Mouse (Mus musculus): ENCODE data around the gene Cacul1. TPM values are rescaled to one million over a fixed set of nuclear protein-coding genes. Genes with fewer than 3 reads are reported as not detected.
"Not testable (repeated sequence)": the region's sequence is repeated elsewhere in the genome, so short reads cannot be mapped to it uniquely, and the experiment has no call there.

Gene Cacul1
- polyA plus RNA-seq (2014; fragmentation: Nextera tagmentation; extraction: Ambion mirVana) = 34.6 and 36.5 TPM in 2 replicates

DNA sequence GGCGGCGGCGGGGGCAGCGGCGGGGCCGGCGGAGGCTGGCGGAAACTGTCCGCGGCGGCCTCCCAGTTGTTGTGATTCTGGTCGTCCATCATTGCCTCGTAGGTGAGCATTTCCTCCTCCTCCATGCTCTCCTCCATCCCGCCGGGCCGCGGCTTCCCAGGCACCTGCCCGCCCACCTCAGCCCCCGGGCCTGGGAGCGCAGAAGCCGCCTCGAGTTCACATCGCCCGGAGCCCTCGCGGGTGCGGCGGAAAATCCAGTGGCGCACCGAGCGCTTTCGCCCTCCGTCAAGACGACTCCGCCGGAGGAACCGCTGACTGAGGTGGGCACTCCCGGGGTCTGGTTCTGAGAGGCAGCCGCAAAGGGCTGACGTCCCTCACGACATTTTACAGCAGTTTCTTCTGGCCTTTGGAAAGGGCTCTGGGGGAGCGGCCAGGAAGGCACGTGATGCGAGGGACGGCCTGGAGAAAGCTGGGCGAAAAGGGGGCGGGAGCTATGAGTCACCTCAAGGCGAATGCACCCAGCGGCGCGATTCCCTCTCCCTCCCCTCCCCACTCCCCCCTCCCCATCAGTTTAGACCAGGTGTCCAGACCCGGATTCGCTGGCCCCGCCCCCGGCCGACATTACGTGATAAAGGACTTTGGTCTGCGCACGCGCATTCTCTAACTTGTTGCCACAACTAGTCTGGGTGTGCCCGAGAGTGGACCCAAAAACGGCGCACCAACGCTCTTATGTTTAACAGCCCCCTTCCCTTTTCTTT is at the start of gene Cacul1:
TSS of gene Cacul1 (minus strand) at position 444 of the 758 bp plus-strand sequence.
- peak within 1 kb of the TSS; percentile 97 for H3K9ac ChIP-seq (ENCODE audit: low read length)
- WGBS = under 1% methylated on average over 53 of the region's 64 CpGs
- peak within 1 kb of the TSS; percentile 83 for H3K27ac ChIP-seq (ENCODE audit: low read depth, low read length)
- ATAC-seq (ENCODE audit: low FRiP score) (peak; percentile 97), DNase-seq (ENCODE audit: low spot score, missing footprints) (peak; percentile 99)
- H3K4me1 ChIP-seq (ENCODE audit: control insufficient read depth, insufficient read depth, low read length) = peaks cover 12% of the 10 kb centered on the region
- H3K36me3 ChIP-seq (ENCODE audit: control insufficient read depth, insufficient read depth, low read length) = no peaks in the 10 kb centered on the region; the same call in 1 of the 2 replicates
- H3K4me2 ChIP-seq = peak within 1 kb of the TSS; percentile 81
- H3K9me3 ChIP-seq (ENCODE audit: control insufficient read depth, low read length) = no peaks in the 10 kb centered on the region
- H3K27me3 ChIP-seq (ENCODE audit: control insufficient read depth, insufficient read depth, low read length) = no peaks in the 10 kb centered on the region
- H3K4me3 ChIP-seq (ENCODE audit: low read depth, low read length) = peak within 1 kb of the TSS; percentile 97

DNA sequence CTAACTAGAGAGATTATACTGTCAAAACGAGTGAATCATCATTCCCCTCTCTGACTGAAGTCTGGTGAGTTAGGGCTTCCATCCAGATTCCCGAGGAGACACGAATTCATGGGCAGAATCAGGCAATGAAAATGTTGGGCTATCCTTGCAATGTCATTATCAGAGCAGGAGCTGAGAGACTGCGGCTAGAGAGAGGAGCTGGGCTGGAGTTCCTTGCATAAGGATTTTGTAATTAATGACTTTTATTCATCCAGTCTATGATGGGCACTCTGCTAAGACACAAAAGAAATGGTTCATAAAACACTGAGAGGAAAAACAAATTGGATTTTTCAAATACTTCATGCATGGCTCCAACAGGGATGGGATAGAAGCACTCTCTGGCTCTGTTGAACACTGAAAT is 38.6 kb upstream of the Cacul1 start:
- H3K4me1 ChIP-seq (ENCODE audit: control insufficient read depth, insufficient read depth, low read length) = no peaks in the 10 kb centered on the region
- H3K27me3 ChIP-seq (ENCODE audit: control insufficient read depth, insufficient read depth, low read length) = no peaks in the 10 kb centered on the region
- H3K4me3 ChIP-seq (ENCODE audit: low read depth, low read length) = no peak overlapping the region
- no peak overlapping the region for H3K27ac ChIP-seq (ENCODE audit: low read depth, low read length)
- no peak for ATAC-seq (ENCODE audit: low FRiP score)
- no peak overlapping the region for H3K4me2 ChIP-seq
- DNase-seq (ENCODE audit: low spot score, missing footprints) = no peak
- no peaks in the 10 kb centered on the region for H3K36me3 ChIP-seq (ENCODE audit: control insufficient read depth, insufficient read depth, low read length)
- H3K9me3 ChIP-seq (ENCODE audit: control insufficient read depth, low read length) = no peaks in the 10 kb centered on the region; the same call in 1 of the 2 replicates
- H3K9ac ChIP-seq (ENCODE audit: low read length) = no peak overlapping the region
- 78% methylated on average over 4 of the region's 4 CpGs for WGBS

DNA sequence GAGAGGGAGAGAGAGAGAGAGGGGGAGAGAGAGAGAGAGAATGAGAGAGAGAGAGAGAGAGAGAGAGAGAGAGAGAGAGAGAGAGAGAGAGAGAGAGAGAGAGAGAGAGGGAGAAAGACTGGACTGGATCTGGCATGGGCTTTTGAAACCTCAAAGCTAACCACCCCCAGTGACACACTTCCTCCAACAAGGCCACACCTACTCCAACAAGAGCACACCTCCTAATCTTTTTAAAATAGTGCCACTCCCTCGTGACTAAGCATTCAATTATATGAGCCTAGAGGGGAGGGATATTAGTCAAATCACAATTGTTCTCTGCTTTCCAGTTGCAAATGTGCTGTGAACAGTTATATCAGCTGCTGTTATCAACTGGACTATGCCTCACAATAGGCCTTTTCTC is 36.2 kb upstream of the Cacul1 start:
- H3K4me3 ChIP-seq (ENCODE audit: low read depth, low read length) = no peak overlapping the region
- H3K4me2 ChIP-seq = no peak overlapping the region
- WGBS = 33% methylated on average over 1 of the region's 1 CpGs
- no peaks in the 10 kb centered on the region for H3K27me3 ChIP-seq (ENCODE audit: control insufficient read depth, insufficient read depth, low read length)
- no peaks in the 10 kb centered on the region for H3K4me1 ChIP-seq (ENCODE audit: control insufficient read depth, insufficient read depth, low read length)
- H3K27ac ChIP-seq (ENCODE audit: low read depth, low read length) = no peak overlapping the region
- ATAC-seq (ENCODE audit: low FRiP score) (no peak), DNase-seq (ENCODE audit: low spot score, missing footprints) (no peak)
- H3K9ac ChIP-seq (ENCODE audit: low read length) = no peak overlapping the region
- no peaks in the 10 kb centered on the region for H3K36me3 ChIP-seq (ENCODE audit: control insufficient read depth, insufficient read depth, low read length)
- H3K9me3 ChIP-seq (ENCODE audit: control insufficient read depth, low read length) = no peaks in the 10 kb centered on the region; the same call in 1 of the 2 replicates

DNA sequence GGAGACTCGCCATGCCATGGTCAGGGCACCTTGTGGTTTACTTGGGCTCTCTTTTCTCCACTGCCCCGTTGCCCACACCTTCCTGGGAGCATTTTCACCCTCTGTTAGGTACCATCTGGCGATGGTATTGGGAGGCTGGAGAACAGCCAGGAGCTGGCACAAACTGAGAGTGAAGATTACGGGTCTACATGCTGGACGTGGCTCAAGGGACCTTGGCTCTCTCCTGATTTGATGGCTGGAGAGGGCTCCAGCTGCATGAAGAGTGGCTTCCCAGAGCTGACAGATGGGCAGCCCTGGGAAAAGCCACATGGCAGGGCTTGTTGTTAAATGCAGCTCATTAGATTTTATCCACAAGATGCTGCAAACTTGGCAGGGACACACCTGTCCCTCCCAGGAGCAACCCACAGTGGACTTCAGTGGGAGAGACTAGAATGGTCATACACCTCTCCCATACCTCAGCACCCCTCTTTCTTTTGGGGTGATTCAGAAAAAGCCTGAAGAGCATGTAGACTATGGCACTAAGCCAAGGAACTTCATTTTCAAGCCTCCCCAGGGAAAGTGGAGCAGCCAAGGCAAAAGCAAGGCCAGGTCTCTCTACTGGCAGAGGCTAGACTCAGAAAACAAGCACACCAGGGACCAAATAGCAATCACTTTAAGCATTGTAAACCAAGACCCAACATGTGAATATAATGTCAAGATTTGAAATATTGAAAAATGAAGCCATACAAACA is 34.8 kb upstream of the Cacul1 start:
- Histone ChIP-seq H3K27me3 (ENCODE audit: control insufficient read depth, insufficient read depth, low read length) (no peaks in the 10 kb centered on the region), H3K27ac (ENCODE audit: low read depth, low read length) (no peak overlapping the region), H3K9me3 (ENCODE audit: control insufficient read depth, low read length) (no peaks in the 10 kb centered on the region; the same call in 1 of the 2 replicates), H3K4me2 (no peak overlapping the region), H3K36me3 (ENCODE audit: control insufficient read depth, insufficient read depth, low read length) (no peaks in the 10 kb centered on the region), H3K4me1 (ENCODE audit: control insufficient read depth, insufficient read depth, low read length) (0 out of 2 replicates have a peak, but pooled peaks cover 4% of the 10 kb centered on the region), H3K9ac (ENCODE audit: low read length) (no peak overlapping the region), H3K4me3 (ENCODE audit: low read depth, low read length) (no peak overlapping the region)
- ATAC-seq (ENCODE audit: low FRiP score) (no peak), DNase-seq (ENCODE audit: low spot score, missing footprints) (no peak)
- 80% methylated on average over 5 of the region's 5 CpGs for WGBS

DNA sequence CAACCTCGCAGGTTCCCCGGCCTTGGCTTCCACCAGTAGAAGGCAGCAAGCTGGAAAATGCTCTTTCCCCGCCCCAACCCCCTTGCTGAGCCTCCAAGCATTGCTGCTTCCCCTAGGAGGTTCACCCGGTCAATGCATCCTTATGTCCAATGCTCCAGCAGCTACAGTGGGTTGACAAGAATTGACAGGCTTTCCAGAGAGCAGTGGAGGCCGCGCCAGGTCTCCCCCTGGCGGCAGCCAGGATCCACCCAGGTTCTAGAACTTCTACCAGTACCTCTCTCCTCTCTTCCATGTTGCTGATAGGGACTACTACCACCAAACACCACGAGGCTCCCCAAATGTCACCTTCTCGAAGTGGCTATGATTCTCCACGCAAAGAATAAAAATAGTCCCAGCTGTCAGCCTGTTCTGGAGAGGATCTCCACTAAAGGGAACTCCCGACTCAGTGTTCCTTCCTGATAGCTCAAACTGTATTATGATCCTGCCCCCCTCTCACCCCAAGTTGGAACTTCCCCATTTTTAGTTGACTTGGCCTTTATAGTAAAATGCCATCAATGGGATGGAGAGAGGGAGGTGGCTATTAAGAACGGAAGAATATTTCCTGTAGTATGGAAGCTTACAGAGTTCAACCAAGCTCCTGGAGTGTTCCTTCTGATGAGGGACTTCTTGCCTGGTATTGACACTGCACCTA is 30.8 kb upstream of the Cacul1 start:
- no peak overlapping the region for H3K4me2 ChIP-seq
- no peak overlapping the region for H3K4me3 ChIP-seq (ENCODE audit: low read depth, low read length)
- H3K4me1 ChIP-seq (ENCODE audit: control insufficient read depth, insufficient read depth, low read length) = 0 out of 2 replicates have a peak, but pooled peaks cover 4% of the 10 kb centered on the region
- DNase-seq (ENCODE audit: low spot score, missing footprints) (peak; percentile 88), ATAC-seq (ENCODE audit: low FRiP score) (no peak)
- no peaks in the 10 kb centered on the region; the same call in 1 of the 2 replicates for H3K9me3 ChIP-seq (ENCODE audit: control insufficient read depth, low read length)
- no peak overlapping the region for H3K9ac ChIP-seq (ENCODE audit: low read length)
- 42% methylated on average over 12 of the region's 12 CpGs for WGBS
- no peaks in the 10 kb centered on the region for H3K36me3 ChIP-seq (ENCODE audit: control insufficient read depth, insufficient read depth, low read length)
- no peak overlapping the region for H3K27ac ChIP-seq (ENCODE audit: low read depth, low read length)
- no peaks in the 10 kb centered on the region for H3K27me3 ChIP-seq (ENCODE audit: control insufficient read depth, insufficient read depth, low read length)

DNA sequence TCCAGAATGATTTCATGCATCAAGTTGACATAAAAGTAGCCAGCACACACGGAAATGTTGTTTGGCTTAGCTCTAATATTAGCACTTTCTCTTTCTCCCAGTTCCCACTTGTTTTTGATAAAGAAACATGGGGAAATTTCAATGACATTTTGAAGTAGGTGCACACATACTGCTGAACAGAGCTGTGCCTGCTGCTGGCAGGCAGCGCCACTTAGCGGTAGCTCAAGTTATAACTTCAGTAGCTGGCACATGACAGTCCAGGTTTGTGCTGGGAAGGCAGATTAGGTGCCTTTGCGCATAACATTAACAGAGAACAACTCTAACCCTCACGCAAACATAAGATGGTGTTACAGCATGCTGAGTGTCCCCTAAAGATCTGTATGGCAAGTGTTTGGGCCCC is 27.9 kb upstream of the Cacul1 start:
- Histone ChIP-seq H3K9ac (ENCODE audit: low read length) (no peak overlapping the region), H3K36me3 (ENCODE audit: control insufficient read depth, insufficient read depth, low read length) (no peaks in the 10 kb centered on the region), H3K27ac (ENCODE audit: low read depth, low read length) (no peak overlapping the region), H3K9me3 (ENCODE audit: control insufficient read depth, low read length) (no peaks in the 10 kb centered on the region; the same call in 1 of the 2 replicates), H3K4me2 (no peak overlapping the region), H3K27me3 (ENCODE audit: control insufficient read depth, insufficient read depth, low read length) (no peaks in the 10 kb centered on the region), H3K4me3 (ENCODE audit: low read depth, low read length) (no peak overlapping the region), H3K4me1 (ENCODE audit: control insufficient read depth, insufficient read depth, low read length) (0 out of 2 replicates have a peak, but pooled peaks cover 4% of the 10 kb centered on the region)
- peak; percentile 79 for DNase-seq (ENCODE audit: low spot score, missing footprints)
- WGBS = 33% methylated on average over 5 of the region's 5 CpGs
- ATAC-seq (ENCODE audit: low FRiP score) = no peak

DNA sequence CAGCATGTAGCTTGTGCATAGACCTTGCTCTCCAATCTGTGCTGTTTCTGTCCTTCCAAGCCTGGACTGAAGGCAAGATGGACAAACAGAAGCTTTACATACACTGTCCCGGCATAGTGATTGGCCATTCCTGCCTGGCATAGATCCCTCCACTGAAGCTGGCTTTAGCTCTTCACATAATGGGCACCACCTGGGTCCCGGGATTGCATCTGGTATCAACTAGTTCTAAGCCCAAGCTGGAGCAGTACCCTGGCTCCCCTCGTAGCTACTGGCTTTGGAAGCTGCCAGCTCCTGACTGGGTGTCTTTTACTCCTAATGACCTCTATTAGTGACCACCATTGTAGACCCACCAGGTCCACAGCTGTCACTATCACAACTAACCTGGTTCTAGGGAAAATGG is 22.8 kb upstream of the Cacul1 start:
- WGBS = 87% methylated on average over 3 of the region's 3 CpGs
- Histone ChIP-seq H3K9me3 (ENCODE audit: control insufficient read depth, low read length) (no peaks in the 10 kb centered on the region), H3K27ac (ENCODE audit: low read depth, low read length) (no peak overlapping the region), H3K4me3 (ENCODE audit: low read depth, low read length) (no peak overlapping the region), H3K27me3 (ENCODE audit: control insufficient read depth, insufficient read depth, low read length) (no peaks in the 10 kb centered on the region), H3K36me3 (ENCODE audit: control insufficient read depth, insufficient read depth, low read length) (no peaks in the 10 kb centered on the region), H3K4me2 (no peak overlapping the region), H3K4me1 (ENCODE audit: control insufficient read depth, insufficient read depth, low read length) (no peaks in the 10 kb centered on the region), H3K9ac (ENCODE audit: low read length) (no peak overlapping the region)
- no peak for DNase-seq (ENCODE audit: low spot score, missing footprints)
- ATAC-seq (ENCODE audit: low FRiP score) = no peak

DNA sequence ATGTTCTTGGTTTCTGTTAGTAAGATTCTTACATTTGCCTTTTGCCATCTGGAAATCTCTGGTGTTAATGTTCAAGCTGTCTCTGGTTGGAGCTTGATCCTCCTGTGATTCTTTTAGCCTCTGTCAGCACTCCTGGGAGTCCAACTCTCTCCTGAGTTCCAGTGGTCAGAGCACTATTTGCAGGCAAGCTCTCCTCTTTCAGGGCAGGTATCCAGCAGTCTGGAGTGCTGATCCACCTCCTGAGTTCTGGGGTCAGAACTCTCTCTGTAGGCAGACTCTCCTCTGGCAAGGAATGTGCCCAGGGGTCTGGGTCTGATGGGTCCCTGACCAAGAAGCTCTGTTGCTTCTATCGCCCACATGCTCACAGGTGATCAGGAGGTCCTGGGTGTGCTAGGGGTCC is 21.2 kb upstream of the Cacul1 start:
- not testable (repeated sequence) for ATAC-seq (ENCODE audit: low FRiP score); H3K4me3 ChIP-seq (ENCODE audit: low read depth, low read length); H3K9ac ChIP-seq (ENCODE audit: low read length); H3K4me1 ChIP-seq (ENCODE audit: control insufficient read depth, insufficient read depth, low read length); H3K27ac ChIP-seq (ENCODE audit: low read depth, low read length); H3K9me3 ChIP-seq (ENCODE audit: control insufficient read depth, low read length); DNase-seq (ENCODE audit: low spot score, missing footprints); H3K27me3 ChIP-seq (ENCODE audit: control insufficient read depth, insufficient read depth, low read length); H3K4me2 ChIP-seq; H3K36me3 ChIP-seq (ENCODE audit: control insufficient read depth, insufficient read depth, low read length)
- 88% methylated on average over 1 of the region's 1 CpGs for WGBS

Measured in midbrain, embryonic 11.5 days (tissue).